Comparison of ENCODE assay signal across 12 mouse cellular contexts in genomic region chr16:40080224-40080623, GRCm38 (mm10).
DNase-seq lines count a peak whose midpoint lies in the region; ATAC-seq and TF ChIP-seq lines count a peak whose summit lies in the region.
"Had no signal": no experiment of that assay in that cellular context is flagged by ENCODE, and none has a peak within 500 bp of the region (broad histone marks: within the 10 kb centered on the region; RNA-seq: fewer than 3 reads in every experiment).

No protein-coding gene starts in this region.

- no peak for TF ChIP-seq CTCF in MEL (IDR thresholded peaks at IDR 0.05 in 2 of 3, conservative IDR thresholded peaks at IDR 0.05 in 1 of 3; ENCODE audit: control insufficient read depth in 1 of 3, insufficient read depth in 1 of 3, low read depth in 2 of 3, low read length in 3 of 3, poor library complexity in 1 of 3, severe bottlenecking in 1 of 3)
- no peak for TF ChIP-seq CTCF in gastrocnemius, adult 2 months (IDR thresholded peaks at IDR 0.05)

- no peaks in the 10 kb centered on the region for H3K79me2 ChIP-seq in MEL (ENCODE audit: control insufficient read depth, insufficient read depth, low read length, poor library complexity)

- DNase-seq in embryonic facial prominence, embryonic 11.5 days (ENCODE audit: low spot score): peak; percentile 55
- no peak for DNase-seq in embryonic facial prominence, embryonic 10.5 days (ENCODE audit: low spot score)
- peak; percentile 16 to 42 for DNase-seq in left cerebral cortex, postnatal 14 days (ENCODE audit: low spot score in 2 of 2)
- DNase-seq in left cerebral cortex, adult 8-10 months (ENCODE audit: low spot score in 2 of 2): no peak
- peak; percentile 0 for DNase-seq in MEL (ENCODE audit: low read depth, low spot score)
- peak; percentile 5 for DNase-seq in hindlimb bud, embryonic 11.5 days (ENCODE audit: extremely low spot score, low read depth, low spot score)
- DNase-seq in spleen, postnatal 36 days (ENCODE audit: low spot score in 2 of 2): no peak
- no peak for DNase-seq in gastrocnemius, adult 2 months
- DNase-seq: cerebellum, postnatal 36 days; kidney, adult 2 months had no signal

- H3K36me3 ChIP-seq in embryonic facial prominence, embryonic 11.5 days (replicated peaks; ENCODE audit: control insufficient read depth, insufficient read depth, low read depth, low read length): no peaks in the 10 kb centered on the region
- H3K36me3 ChIP-seq in embryonic facial prominence, embryonic 10.5 days (replicated peaks): no peaks in the 10 kb centered on the region
- H3K36me3 ChIP-seq in MEL (ENCODE audit: control insufficient read depth in 1 of 2, insufficient read depth in 2 of 2, low read length in 2 of 2): no peaks in the 10 kb centered on the region
- H3K36me3 ChIP-seq: limb, embryonic 10.5 days had no signal

- no peaks in the 10 kb centered on the region for H3K27me3 ChIP-seq in embryonic facial prominence, embryonic 11.5 days (ENCODE audit: control insufficient read depth, insufficient read depth, low read length)
- H3K27me3 ChIP-seq in embryonic facial prominence, embryonic 10.5 days (replicated peaks; ENCODE audit: low read depth, poor library complexity, severe bottlenecking): no peaks in the 10 kb centered on the region
- H3K27me3 ChIP-seq in MEL (ENCODE audit: control insufficient read depth in 1 of 2, insufficient read depth in 2 of 2, low read length in 2 of 2): no peaks in the 10 kb centered on the region
- H3K27me3 ChIP-seq: CH12.LX had no signal

- no peak for TF ChIP-seq POLR2A in MEL (IDR thresholded peaks at IDR 0.05; ENCODE audit: control insufficient read depth in 1 of 2, insufficient read depth in 1 of 2, low read depth in 1 of 2, low read length in 2 of 2, poor library complexity in 1 of 2)

- no peak for TF ChIP-seq EP300 in MEL (IDR thresholded peaks at IDR 0.05; ENCODE audit: low read depth in 1 of 2, low read length in 2 of 2)

- no peak overlapping the region for H3K4me3 ChIP-seq in embryonic facial prominence, embryonic 11.5 days (ENCODE audit: low read depth, low read length)
- no peak overlapping the region for H3K4me3 ChIP-seq in embryonic facial prominence, embryonic 10.5 days
- H3K4me3 ChIP-seq in MEL (ENCODE audit: control insufficient read depth in 1 of 2, insufficient read depth in 1 of 2, low read depth in 2 of 2, low read length in 2 of 2): no peak overlapping the region
- no peak overlapping the region for H3K4me3 ChIP-seq in gastrocnemius, adult 2 months
- H3K4me3 ChIP-seq: limb, embryonic 10.5 days had no signal

- intact Hi-C loops in left cerebral cortex, postnatal 14 days (cut with DNase I): no loop called here
- intact Hi-C loops in gastrocnemius, adult 2 months (cut with DNase I): no loop called here

- ATAC-seq in embryonic facial prominence, embryonic 11.5 days (replicated peaks; ENCODE audit: insufficient number of reproducible peaks, low FRiP score, low TSS enrichment, low read depth): 0 out of 2 replicates have a peak, but pooled peaks have one; percentile 6

- no peak overlapping the region for H3K27ac ChIP-seq in embryonic facial prominence, embryonic 11.5 days (replicated peaks; ENCODE audit: low read depth, low read length)
- H3K27ac ChIP-seq in embryonic facial prominence, embryonic 10.5 days (replicated peaks): no peak overlapping the region
- H3K27ac ChIP-seq in MEL (ENCODE audit: control insufficient read depth, low read depth, low read length): no peak overlapping the region
- H3K27ac ChIP-seq in gastrocnemius, adult 2 months: no peak overlapping the region
- H3K27ac ChIP-seq: limb, embryonic 10.5 days had no signal

- no peak for TF ChIP-seq RAD21 in MEL (IDR thresholded peaks at IDR 0.05; ENCODE audit: low read depth, low read length)

- 74% methylated on average over 3 of the region's 3 CpGs for WGBS in embryonic facial prominence, embryonic 11.5 days
- WGBS in embryonic facial prominence, embryonic 10.5 days: 75% methylated on average over 3 of the region's 3 CpGs

- H3K4me1 ChIP-seq in embryonic facial prominence, embryonic 11.5 days (ENCODE audit: control insufficient read depth, insufficient read depth, low read length): no peaks in the 10 kb centered on the region
- H3K4me1 ChIP-seq in embryonic facial prominence, embryonic 10.5 days: no peaks in the 10 kb centered on the region
- H3K4me1 ChIP-seq in MEL (ENCODE audit: control insufficient read depth in 1 of 2, insufficient read depth in 2 of 2, low read length in 2 of 2): no peaks in the 10 kb centered on the region
- H3K4me1 ChIP-seq: limb, embryonic 10.5 days had no signal

- H3K9ac ChIP-seq in embryonic facial prominence, embryonic 11.5 days (replicated peaks; ENCODE audit: low read length): no peak overlapping the region
- no peak overlapping the region for H3K9ac ChIP-seq in MEL (ENCODE audit: control insufficient read depth, low read depth, low read length, poor library complexity, severe bottlenecking)

- no peaks in the 10 kb centered on the region for H3K9me3 ChIP-seq in embryonic facial prominence, embryonic 11.5 days (replicated peaks; ENCODE audit: control insufficient read depth, low read length)
- no peaks in the 10 kb centered on the region for H3K9me3 ChIP-seq in embryonic facial prominence, embryonic 10.5 days
- H3K9me3 ChIP-seq in MEL (replicated peaks; ENCODE audit: insufficient read depth, low read length): no peaks in the 10 kb centered on the region
- H3K9me3 ChIP-seq: limb, embryonic 10.5 days had no signal

- H3K4me2 ChIP-seq in embryonic facial prominence, embryonic 11.5 days (ENCODE audit: low read depth, low read length): no peak overlapping the region

TF ChIP-seq in MEL, 35 proteins besides CTCF, POLR2A, EP300 and RAD21:
- TF ChIP-seq ZKSCAN1 (IDR thresholded peaks at IDR 0.05; ENCODE audit: low read depth, low read length) (no peak), MAFK (IDR thresholded peaks at IDR 0.05; ENCODE audit: borderline replicate concordance, low read depth, low read length) (no peak)
TF ChIP-seq in MEL: peak in this region for 0.

Comparison
In these comparisons a context has a peak if more than half of its experiments do, and no peak if none do; other contexts are left out.
1. DNase-seq: peak in embryonic facial prominence, embryonic 11.5 days (single experiment), left cerebral cortex, postnatal 14 days (2 of 2), MEL (single experiment) and hindlimb bud, embryonic 11.5 days (single experiment); none in embryonic facial prominence, embryonic 10.5 days (single experiment), left cerebral cortex, adult 8-10 months (0 of 2), spleen, postnatal 36 days (0 of 2) and gastrocnemius, adult 2 months (single experiment).